In the genomic region with DNA sequence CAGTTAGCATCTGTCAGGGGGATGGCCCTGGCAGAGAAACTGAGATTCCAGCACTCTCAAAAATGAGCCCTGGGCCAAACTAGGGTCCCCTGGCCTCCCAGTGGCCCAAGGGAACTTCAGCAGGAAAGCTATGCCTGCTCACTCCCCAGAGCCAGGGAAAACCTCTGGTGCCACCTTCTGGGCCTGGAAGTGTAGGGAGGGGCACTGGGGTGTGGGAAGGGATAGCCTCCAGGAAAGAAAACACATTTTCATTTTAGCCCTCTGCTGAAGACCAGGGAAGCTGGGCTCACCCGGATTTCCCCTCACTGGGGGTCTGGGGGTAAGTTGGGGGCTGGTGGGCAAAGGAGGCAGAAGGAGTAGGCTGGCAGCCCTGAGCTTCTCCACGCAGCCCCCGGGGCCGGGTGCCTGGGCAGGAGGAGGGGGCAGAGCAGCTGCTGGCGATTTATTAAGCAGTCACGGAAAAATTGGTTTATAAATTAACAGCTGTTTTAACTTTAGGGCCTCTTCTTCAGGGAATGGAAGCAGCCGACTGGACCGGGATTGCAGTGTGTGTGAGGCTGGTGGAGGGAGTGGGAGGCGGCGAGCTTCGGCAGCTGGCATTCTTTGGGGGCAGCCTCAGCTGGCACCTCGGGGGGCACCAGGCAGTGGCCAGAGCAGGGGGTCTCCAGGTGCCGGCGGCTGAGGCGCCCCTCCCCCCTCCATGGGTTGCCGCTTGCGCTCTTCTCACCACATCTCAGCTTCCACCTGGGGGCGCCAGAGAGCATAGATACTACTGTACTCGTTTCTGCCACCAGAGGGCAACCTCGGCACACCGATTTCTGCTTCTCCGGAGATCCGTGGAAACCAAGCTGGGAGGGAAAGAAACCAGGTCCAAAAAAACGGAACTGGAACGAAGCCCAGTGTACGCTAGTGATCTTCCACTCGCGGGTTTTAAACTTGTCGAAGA, we compare ENCODE assay signal across 8 mouse cellular contexts. TPM values are rescaled to one million over a fixed set of nuclear protein-coding genes. Genes with fewer than 3 reads are reported as not detected.
DNase-seq lines count a peak whose midpoint lies in the region; ATAC-seq lines count a peak whose summit lies in the region.

No protein-coding gene starts in this region.

- no peaks in the 10 kb centered on the region for H3K9me3 ChIP-seq in hindbrain, embryonic 13.5 days

- peak; percentile 44 for ATAC-seq in hindbrain, embryonic 13.5 days (ENCODE audit: low FRiP score)

- peak overlapping the region; percentile 49 for H3K4me2 ChIP-seq in hindbrain, embryonic 13.5 days

- peaks cover 40% of the 10 kb centered on the region for H3K4me1 ChIP-seq in hindbrain, embryonic 13.5 days (replicated peaks)

- peak overlapping the region; percentile 19; the same call in 1 of the 2 replicates for H3K4me3 ChIP-seq in hindbrain, embryonic 13.5 days

- peak overlapping the region; percentile 74 for H3K27ac ChIP-seq in hindbrain, embryonic 13.5 days

- no peaks in the 10 kb centered on the region for H3K36me3 ChIP-seq in hindbrain, embryonic 13.5 days

- 0 out of 2 replicates have a peak overlapping the region, but pooled peaks have one; percentile 47 for H3K9ac ChIP-seq in hindbrain, embryonic 13.5 days

- peaks cover 84% of the 10 kb centered on the region for H3K27me3 ChIP-seq in hindbrain, embryonic 13.5 days

- peak; percentile 84 for DNase-seq in Muller cell, postnatal 12 days (ENCODE audit: inconsistent ontology term)
- DNase-seq in cerebellum, postnatal 10 days = peak; percentile 96 to 99
- peak; percentile 89 to 97 for DNase-seq in frontal cortex, postnatal 14 days (ENCODE audit: low spot score in 2 of 2)
- DNase-seq in layer of hippocampus, postnatal 25 days (ENCODE audit: extremely low spot score in 1 of 2, low spot score in 1 of 2) = peak; percentile 100
- DNase-seq in lung, postnatal 14 days = peak; percentile 96
- peak; percentile 78 for DNase-seq in retina, adult 2 months (ENCODE audit: low read depth, low spot score)
- DNase-seq in thymus, postnatal 36 days = peak; percentile 82 to 92

- WGBS in hindbrain, embryonic 13.5 days = 2% methylated on average over 27 of the region's 29 CpGs

RNA-seq across cellular contexts. Expression of a gene that starts 5.9 kb away (rescaled TPM):
- polyA plus RNA-seq in hindbrain, embryonic 13.5 days (2015; fragmentation: Nextera tagmentation; extraction: Ambion mirVana) = 1.1 and 2.4 TPM in 2 replicates
- total RNA-seq in layer of hippocampus, postnatal 25 days (2021) = 10 to 100 TPM; 45.4 to 49.9 TPM

RNA-seq across cellular contexts. Expression of a gene that starts 12.8 kb away (rescaled TPM):
- polyA plus RNA-seq in hindbrain, embryonic 13.5 days (2015; fragmentation: Nextera tagmentation; extraction: Ambion mirVana) = 24.6 and 30.7 TPM in 2 replicates
- total RNA-seq in layer of hippocampus, postnatal 25 days (2021) = 100 to 1,000 TPM; 139 to 148 TPM

RNA-seq across cellular contexts. Expression of a gene that starts 15.9 kb away (rescaled TPM):
- 44.4 and 44.7 TPM in 2 replicates for polyA plus RNA-seq in hindbrain, embryonic 13.5 days (2015; fragmentation: Nextera tagmentation; extraction: Ambion mirVana)
- 10 to 100 TPM; 31.5 to 34.3 TPM for total RNA-seq in layer of hippocampus, postnatal 25 days (2021)

RNA-seq across cellular contexts. Expression of a gene that starts 41.3 kb away (rescaled TPM):
- polyA plus RNA-seq in hindbrain, embryonic 13.5 days (2015; fragmentation: Nextera tagmentation; extraction: Ambion mirVana) = 0.21 and 0.35 TPM in 2 replicates
- total RNA-seq in layer of hippocampus, postnatal 25 days (2021) = under 1 TPM; 0.66 to 0.76 TPM

RNA-seq across cellular contexts. Expression of a gene that starts 44.0 kb away (rescaled TPM):
- 3.2 and 4.2 TPM in 2 replicates for polyA plus RNA-seq in hindbrain, embryonic 13.5 days (2015; fragmentation: Nextera tagmentation; extraction: Ambion mirVana)
- not detected for total RNA-seq in layer of hippocampus, postnatal 25 days (2021)

Comparison
In these comparisons a context has a peak if more than half of its experiments do, and no peak if none do; other contexts are left out.
1. Peak in every context shown above with its lines: DNase-seq, ATAC-seq, H3K4me3 ChIP-seq and H3K27ac ChIP-seq.